Mouse (Mus musculus) brain, embryonic 18.5 days (tissue): ENCODE measurements around the gene Gla.

Source experiments
- DNase-seq: peaks from one replicate; pipeline ENCODE4 v3.0.0-alpha.2; 2012; ENCODE audit warnings: low read depth, low spot score

Gene Gla

DNA sequence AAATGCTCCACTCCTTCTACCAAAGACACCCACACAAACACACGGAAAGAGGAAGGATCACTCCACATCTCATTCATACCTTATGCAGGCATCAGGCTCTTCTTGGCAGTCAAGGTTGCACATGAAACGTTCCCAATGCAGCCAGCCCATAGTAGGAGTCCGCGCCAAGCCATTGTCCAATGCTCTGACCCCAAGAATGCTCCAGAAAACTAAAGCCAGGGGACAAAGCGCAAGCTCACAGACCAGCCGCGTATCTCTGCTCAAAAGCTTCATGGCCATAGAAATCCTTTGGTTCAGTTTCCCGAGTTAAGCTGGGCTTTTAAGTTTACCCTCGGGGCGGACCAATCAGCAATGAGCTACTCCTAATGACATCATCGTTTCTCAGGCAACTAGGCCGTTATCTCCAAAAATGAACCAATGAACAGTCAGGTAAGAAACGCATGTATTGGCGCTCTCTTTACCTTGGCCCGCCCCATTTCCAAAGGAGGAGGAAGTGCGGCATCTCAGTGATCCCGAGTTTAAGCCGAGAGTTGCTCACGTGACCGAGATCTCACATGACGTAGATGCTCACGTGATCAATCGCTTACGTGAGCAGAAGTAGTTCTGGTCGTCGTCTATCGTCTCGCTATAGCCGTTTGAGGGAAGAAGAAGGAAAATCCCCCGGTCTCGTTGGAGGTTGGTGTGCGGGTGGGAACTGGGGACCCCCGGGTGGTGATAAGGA, at the start of gene Gla, which contains the start of gene Hnrnph2:
TSS of gene Gla (minus strand) at position 467 of the 721 bp plus-strand sequence.
TSS of gene Hnrnph2 (plus strand) at position 521 of the 721 bp plus-strand sequence.
- peak; percentile 95 for DNase-seq

DNA sequence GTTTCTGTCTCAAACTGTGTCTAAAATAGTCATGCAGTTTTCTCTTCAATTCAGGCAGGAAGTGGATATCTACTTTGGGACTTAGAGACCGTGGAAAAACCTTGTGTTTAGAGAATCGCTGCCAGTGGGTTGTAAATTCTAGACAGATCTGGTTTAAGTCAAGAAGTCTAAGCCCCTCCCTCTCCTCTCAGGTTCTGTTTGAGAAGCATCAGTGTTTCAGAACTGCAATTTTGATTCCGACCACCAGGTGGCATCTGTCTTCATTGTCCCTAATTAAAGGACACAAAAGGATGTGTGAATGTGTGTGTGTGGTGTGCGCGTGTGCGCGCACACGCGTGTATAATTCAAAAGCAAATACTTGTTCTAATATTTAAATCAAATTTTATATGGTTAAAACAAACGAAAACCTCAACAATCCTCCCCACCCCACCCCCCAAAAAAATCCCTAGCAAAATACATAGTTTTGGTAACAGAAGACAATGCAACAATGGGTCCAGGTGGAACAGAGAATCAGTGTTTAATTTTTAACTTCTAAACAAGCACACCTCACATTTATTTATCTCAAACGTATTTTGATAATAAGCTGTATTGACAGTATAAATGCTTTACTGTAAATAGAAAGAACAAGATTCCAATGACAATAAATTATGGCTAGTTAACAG, 47.2 kb upstream of the Gla start:
- peak; percentile 68 for DNase-seq

DNA sequence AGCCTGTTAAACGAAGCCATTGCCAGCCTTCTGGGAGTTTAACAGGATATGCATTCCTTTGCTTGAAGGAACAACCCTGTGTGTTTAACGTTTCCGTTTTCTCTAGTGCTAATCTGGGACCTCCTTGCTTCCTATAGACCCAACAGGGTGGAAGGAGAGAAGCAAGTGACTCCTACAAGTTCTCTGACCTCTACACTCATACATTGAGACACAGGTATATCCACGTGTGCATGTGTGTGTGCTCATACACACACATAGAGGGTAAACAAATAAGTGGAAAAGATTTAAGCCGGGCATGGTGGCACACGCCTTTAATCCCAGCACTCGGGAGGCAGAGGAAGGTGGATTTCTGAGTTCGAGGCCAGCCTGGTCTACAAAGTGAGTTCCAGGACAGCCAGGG, 46.5 kb upstream of the Gla start:
- DNase-seq: no peak

DNA sequence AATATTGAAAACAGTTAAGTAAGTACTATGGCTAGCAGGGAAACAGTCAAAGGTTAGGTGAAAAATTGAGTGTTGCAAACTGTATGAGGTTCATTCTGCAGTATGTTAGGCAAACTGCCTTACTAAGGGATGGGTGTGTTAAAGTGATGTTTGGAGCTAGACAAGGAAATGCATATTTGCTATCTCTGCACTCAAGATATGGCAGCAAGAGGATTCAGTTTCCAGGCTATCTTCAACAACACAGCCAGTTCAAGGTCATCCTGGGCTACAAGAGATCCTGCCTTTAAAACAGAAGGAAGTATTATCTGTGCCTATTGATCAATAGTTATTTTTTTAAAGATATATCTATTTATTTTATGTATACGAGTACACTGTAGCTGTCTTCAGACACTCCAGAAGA, 45.4 kb upstream of the Gla start:
- no peak for DNase-seq

DNA sequence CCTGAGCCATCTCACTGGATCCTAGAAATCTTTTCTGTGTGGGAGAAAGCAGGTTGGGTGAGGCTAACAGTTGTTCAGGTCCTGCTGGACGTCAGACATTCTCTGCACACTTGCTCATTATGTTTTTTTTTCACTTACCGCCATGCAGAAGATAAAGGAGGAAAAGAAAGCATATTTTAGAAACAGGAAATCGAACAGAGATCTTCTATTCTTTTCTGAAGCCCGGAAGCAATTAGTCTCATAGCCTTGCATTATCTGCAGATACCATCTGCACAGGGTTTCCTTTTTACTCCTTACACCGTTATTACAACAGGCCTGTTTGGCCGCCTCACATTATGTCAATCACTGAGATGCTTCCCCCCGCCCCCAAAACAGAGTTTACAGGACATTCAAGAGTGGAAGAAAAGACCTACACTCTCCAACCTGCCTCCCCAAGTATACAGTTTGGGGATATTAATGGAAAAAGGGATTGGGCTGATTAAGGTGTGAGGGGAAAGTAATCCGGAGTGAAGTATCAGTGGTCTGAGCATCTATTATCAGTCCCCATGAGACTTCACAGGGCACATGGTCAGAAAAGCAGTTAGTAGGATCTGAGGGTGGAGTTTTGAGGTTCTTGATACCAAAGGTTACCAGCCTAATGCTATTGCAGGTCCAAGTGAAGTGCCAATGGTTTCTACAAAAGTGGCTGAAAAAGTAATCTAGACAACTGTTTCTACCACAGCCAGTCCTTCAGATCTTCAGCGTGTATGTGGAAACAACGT, 40.3 kb upstream of the Gla start:
- DNase-seq: no peak

DNA sequence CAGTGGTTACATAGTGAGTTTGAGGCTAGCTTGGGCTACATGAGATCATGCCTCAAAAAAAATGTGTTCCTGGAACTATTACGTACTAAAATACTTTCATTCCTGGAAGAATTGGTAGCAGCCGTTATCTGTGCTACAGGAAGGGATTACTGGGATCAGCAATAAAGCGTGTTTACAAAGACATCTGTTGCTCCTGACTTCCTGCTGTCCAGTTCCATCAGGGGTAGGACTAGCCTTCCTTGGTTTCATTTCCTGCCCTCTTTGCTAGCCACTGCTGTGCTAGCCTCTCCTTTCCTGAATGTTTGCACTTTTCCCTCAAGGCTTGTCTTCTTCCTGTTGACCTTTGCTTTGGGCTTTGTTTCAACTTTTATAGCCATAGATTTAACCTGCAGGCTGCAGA, 34.9 kb upstream of the Gla start:
- no peak for DNase-seq

DNA sequence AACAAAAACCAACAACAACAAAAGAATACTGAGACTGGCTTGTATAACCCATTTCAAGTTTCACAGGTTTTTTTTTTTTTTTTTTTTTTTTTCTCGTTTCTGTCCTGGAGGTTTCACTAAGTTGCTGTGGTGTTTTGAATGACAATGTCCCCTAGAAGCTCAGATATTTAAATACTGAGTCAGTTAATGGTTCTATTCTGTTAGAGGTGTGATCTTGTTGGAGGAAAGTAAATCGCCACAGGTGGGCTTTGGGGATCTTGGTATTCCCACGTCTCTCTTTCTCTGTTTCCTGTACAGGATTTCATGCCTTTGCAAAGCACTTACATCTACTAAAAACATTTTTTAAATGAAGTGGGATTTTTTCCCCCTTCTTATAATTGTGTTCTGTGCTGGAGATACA, 34.2 kb upstream of the Gla start:
- DNase-seq: no peak

DNA sequence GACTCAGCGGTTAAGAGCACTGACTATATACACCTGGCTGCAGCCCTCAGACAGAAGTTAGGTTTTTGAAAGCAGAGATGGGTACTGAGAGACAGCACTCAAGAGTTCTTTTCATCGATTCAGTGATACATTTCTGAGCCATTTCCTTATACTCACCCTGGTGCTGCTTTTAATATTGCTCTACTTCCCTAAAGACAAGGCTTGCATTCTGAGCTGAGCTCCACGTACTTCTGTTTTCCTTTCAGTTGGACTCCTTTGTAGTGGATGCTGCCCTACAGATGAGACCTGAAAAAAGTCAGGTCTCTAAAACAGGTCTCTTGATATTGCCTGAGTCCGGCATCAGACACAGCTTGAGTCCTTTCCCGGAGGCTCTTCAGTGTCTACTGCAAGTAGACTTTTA, 31.8 kb upstream of the Gla start:
- no peak for DNase-seq

DNA sequence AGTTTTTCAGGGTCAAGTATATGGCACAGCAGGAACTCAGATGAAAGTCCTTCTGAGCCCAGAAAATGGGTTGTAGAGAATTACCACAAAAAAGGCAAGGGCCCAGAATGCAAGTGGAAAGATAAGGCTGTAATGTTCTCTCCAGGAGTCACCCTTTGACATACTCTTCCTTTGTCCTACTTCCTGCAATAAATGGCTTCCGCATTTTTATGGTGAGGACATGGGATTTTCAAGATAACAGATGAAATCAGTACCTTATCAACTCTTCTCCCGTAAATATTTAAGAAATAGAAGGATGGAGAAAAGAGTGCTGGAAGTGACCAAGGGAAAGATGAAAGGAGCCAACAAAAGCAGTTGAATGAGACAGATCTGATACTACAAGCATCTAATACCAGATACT, 27.3 kb upstream of the Gla start:
- no peak for DNase-seq

DNA sequence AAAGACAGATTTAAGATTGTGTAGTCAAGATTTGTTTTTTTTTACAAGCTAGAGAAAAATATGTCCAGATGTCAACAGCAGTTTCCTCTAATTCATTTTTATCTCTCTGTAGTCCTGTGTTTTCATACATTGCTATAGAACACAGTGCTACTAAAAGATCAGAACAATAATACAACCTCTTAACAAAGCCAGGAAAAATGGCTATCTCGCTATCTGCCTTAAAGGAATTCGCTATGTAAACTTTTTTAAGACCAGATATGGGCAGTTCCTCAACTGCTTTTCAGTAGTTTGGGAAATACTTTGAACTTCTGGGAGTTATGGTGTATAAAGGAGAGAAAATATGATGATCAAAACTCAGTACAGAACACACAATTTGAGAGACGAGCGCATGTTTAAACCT, 22.4 kb upstream of the Gla start:
- DNase-seq: no peak

DNA sequence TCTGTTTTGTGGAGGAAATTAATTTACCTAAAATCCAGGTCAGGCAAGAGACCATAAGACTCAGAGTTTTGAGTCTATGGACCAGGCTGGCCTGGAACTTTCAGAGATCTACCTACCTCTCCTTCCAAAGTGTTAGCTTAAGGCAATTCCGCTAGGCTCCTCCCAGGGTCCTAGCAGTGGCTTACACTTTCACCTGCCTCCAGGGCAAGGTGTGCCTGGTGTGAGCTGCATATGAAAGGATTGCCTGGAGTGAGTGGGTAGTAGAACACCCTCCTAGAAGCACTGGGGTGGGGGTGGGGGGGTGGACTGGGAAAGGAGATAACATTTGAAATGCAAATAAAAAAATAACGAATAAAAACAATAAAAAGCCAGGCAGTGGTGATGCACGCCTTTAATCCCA, 20.8 kb upstream of the Gla start:
- DNase-seq: no peak

DNA sequence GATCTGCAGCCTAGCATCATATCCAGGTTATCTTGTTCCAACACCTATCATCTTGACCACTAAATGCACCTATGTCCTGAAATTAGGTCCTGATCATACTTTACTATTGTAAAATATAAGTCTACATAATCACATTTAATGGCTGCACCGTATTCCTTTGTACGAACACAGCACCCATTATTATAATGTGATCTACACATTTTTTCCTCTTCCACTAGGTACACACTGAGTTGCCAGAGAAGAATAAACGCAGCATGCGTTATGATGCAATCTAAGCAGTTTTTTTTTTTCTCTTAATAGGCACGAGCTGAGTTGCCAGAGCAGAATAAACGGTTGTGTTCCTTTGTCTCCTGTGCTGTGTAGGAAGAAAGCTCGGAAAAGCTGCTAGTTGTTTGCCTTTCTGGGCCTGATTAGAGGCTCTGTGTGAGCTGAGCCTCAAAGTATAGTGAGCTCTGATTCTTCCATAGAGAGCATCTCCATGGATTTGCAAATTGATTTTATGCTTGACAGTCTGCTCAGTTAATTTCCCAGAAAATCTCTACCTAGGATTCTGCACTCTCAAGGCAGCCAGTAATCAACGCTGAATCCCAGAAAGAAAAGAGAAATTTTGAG, 19.4 kb upstream of the Gla start:
- DNase-seq: no peak

DNA sequence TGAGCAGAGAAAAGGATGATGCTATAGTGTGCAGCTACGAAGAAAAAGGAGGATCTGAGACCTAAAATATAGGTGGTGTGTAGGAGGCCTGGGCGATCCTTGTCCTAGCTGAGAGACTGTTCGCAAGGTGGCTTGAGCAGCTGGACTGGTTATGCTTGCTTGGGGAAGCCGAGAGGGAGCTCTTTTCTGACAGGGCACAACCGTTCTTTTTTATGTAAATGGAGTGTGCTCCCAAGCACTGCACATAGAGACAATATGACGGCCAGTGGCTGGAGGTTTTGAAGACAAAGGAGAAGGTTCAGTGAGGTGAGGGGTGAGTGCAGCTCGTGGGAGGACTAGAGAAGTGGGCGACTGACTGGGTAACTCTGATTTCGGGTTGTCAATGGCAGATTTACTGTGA, 18.8 kb upstream of the Gla start:
- DNase-seq: no peak

DNA sequence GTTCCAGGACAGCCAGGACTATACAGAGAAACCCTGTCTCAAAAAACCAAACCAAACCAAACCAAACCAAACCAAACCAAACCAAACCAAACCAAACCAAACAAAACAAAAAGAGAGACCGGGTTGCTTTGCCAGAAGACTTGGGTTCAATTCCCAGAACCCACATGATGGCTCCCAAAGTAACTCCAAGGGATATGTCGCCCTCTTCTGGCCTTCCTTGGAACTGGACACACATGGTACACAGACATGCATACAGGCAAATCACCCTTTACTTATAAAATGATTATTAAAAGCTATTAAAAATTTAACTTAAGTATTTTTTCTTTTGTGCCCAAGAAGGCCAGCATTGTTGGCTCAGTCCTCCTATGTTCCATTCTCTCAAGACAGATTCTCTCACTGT, 13.4 kb upstream of the Gla start:
- DNase-seq: no peak

DNA sequence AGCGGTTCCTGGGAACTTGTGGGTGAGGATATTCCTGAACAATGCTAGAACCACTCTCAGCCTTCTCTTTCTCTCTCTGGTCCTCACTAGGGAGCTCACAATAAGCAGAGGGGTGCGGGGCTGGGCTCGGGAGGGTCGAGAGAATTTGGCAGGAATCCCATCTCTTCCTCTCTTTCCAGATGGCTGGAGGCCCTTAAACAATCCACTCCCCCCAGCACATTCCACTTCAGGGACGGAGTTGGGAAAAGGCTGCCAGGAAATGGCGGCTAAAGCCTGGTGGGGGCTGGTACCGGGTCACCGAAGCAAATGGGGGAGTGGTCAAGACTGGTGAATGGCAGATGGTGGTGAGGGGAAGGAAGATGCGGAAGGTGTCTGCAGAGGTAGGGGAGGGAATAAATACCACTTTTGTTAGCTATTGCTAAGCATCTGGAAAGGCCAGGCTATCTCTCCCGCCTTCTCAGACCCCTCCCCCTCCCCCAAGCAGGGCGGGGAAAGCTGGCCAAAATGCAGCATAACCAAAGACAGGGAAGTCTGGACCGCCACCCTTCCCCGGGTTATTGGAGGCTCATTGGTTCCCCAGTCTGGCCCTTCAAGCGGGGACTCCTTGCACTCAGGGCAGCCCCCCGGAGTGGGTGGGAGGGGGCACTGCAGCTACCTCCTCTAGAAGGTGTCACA, 11.5 kb upstream of the Gla start:
- no peak for DNase-seq

DNA sequence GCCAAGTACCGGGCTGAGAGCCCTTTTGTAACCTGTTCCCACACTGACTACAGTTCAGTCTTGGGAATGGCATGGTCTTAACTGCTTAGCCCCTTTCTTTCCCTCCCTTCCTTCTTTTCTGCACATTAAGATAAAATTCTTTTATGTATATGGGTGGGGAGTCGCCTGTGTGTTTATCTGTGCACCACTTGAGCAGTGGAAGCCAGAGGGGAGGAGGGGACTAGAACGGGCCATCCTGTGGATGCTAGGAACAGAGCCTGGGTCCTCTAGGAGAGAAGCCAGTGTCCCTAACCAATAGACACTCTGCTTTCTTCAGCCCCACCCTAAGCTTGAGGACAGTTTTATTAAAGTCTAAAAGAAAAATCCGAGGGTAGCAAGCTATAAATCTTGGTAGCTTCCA, 10.1 kb upstream of the Gla start:
- no peak for DNase-seq

DNA sequence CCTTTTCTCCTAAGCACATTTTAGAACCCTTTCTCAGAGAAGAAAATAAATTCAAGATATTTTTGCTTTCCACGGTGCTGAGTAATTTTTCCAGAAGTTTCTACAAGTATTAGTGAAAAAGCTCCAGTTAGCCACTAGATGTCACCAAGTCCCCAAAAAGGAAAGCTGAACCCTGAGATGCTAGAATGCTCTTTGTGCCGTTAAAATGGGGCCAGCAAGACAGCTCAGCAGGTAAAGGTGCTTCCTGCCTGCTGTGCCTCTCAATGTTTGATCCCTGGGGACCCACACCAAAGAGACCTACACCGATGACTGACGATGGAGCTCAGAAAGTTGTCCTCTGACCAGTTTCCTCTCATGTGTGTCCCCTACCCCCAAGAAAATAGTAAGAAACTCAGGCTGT, 8.5 kb upstream of the Gla start:
- no peak for DNase-seq

DNA sequence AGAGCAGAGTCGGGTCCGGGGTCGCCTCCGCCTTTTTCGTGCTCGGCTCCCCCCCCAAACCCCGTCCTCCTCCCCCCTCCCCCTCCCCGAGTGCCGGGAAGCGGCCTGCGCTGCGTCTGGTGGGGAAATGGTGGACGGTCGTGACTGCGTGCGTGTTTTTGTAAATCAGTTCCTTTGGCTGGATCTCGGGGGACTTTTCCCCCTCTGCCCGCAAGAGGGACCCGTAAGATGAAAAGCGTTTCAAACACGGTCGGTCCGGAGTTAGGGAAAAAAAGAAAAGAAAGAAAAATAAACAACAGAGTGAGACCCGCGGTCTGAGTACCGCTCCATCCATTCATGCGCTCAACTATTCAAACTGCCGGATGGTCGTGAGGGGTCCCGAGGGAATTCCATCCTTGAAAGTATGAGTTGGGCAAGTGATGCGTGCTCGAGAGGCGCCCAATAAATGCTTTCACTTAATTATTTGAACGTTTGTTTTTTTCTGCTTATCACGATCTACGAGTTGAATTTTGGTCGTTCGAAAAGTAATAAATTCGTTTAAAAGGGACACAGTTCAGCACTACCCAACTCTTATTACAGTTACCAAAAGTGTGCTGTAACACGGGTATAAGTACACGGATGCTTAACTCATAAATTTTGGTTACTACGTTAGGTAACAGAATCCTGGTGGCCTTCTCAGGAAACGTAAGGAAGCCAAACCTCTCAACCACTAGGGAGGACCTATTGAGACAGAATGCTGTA, 625 bp upstream of the Gla start:
- no peak for DNase-seq

DNA sequence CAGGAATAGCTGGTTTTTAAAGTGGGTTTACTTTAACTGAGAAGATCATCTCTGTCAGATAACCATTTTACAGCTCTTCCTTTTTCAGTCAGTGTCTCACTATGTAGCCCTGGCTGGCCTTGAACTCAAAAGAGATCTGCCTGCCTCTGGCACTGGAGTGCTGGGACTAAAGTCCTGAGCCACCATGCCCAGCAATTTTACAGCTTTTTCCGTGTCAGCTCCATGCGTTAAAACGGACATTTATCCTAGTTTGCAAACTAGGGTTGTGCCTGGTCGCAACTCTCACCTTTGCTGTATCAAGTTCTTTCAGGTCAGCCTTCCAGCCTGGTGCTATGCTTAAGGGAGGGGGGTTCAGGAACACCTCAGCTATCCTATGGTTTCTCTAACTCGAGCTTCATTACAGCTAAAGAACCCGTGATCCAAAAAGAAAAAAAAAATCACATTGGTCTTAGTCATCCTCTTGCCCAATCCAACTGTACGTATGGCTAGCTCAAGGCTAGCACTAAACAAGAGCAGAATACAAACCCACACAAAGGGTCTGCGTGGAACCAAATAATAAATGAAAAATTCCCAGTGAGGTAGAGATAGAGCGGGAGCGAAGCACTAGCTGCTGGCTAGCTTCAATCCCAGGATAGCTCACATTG, 881 bp downstream of the Gla start:
- DNase-seq: no peak

DNA sequence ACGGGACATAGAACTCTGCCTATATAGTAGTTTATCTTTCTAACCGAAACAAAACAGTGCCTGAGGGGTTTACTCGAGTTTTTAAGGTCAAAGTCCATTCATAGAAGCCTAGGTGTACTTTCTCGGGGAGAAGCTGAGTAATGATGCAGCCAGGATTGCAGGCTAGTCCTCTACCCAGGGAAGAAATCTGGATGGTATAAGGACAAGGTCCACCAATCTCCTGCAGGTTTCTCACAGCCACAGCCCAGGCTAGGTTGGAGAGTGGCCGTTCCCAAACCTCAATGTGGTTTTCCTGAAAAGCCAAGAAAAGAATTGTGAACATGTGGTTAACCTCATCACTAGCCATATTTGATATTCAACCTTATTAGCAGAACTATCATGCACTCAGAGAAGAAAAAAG, 11.1 kb downstream of the Gla start:
- no peak for DNase-seq

DNA sequence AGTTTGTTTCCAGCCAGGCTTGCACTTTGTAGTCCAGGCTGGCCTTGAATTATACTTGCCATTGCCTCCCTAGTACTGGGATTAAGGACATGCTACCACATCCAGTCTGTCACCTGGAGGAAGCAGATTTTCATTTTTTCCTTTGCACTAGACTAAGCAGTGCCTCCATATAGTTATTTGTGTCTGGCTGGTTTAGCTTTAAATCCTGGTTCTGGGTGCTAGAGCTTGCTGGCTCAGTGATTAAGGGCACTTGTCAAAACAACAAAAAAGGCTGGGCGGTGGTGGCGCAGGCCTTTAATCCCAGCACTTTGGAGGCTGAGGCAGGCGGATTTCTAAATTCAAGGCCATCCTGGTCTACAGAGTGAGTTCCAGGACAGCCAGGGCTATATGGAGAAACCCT, 11.9 kb downstream of the Gla start:
- DNase-seq: no peak
